Mouse (Mus musculus) limb, embryonic 15.5 days (tissue): ENCODE results near the gene Camkmt. TPM values are rescaled to one million over a fixed set of nuclear protein-coding genes. Genes with fewer than 3 reads are reported as not detected.

ENCODE experiments used
- ATAC-seq: fragments of 200-750 bp; cut with Nextera tagmentation; 2 replicates; pipeline ENCODE4 v1.8.0; 2017; ENCODE audit warnings: low read depth, moderate TSS enrichment; ENCODE audit not compliant: insufficient number of reproducible peaks, low FRiP score, low TSS enrichment
- H3K27ac ChIP-seq: fragments of 300-500 bp; sonication (generic); 2 replicates; pipeline ENCODE4 v1.5.1; 2015; ENCODE audit warnings: moderate library complexity, mild to moderate bottlenecking, inconsistent platforms
- H3K27me3 ChIP-seq: fragments of 300-500 bp; sonication (generic); 2 replicates; pipeline ENCODE4 v1.6.1; 2015; ENCODE audit warnings: inconsistent platforms
- H3K36me3 ChIP-seq: fragments of 300-500 bp; sonication (generic); 2 replicates; pipeline ENCODE4 v1.6.1; 2015; ENCODE audit warnings: inconsistent platforms
- H3K4me1 ChIP-seq: fragments of 300-500 bp; sonication (generic); 2 replicates; pipeline ENCODE4 v1.6.1; 2015; ENCODE audit warnings: inconsistent platforms
- H3K4me2 ChIP-seq: fragments of 300-500 bp; sonication (generic); 2 replicates; pipeline ENCODE4 v1.6.1; 2015; ENCODE audit warnings: mild to moderate bottlenecking, inconsistent platforms
- H3K4me3 ChIP-seq: fragments of 300-500 bp; sonication (generic); 2 replicates; pipeline ENCODE4 v1.5.1; 2015; ENCODE audit warnings: mild to moderate bottlenecking, inconsistent platforms
- H3K9ac ChIP-seq: fragments of 300-500 bp; sonication (generic); 2 replicates; pipeline ENCODE4 v1.6.1; 2015; ENCODE audit warnings: inconsistent platforms
- H3K9me3 ChIP-seq: fragments of 300-500 bp; sonication (generic); 2 replicates; pipeline ENCODE4 v1.6.1; 2016; ENCODE audit warnings: inconsistent platforms
- whole genome bisulfite sequencing: fragments of 180-500 bp; shearing (Covaris S2); methylation state at CpG from one replicate; pipeline ENCODE4 v1.1.7; 2015; 5-methylcytosine and 5-hydroxymethylcytosine counted together
- polyA plus RNA-seq: library from polyadenylated mRNA; unstranded; fragments of >200 nt; fragmentation: Nextera tagmentation; extraction: Ambion mirVana; gene quantifications from 2 replicates; pipeline ENCODE4 v1.2.1, GENCODE M21; 2015

The Camkmt gene
- polyA plus RNA-seq, 1 experiment from 2014 or later, result 12.3 TPM

GRCm38 (mm10) chr17:85071088-85071775 is 19.1 kb upstream of the Camkmt start:
- 83% methylated on average over 8 of the region's 8 CpGs for WGBS
- Histone ChIP-seq H3K4me3 (no peak overlapping the region), H3K27me3 (no peaks in the 10 kb centered on the region), H3K9ac (no peak overlapping the region), H3K4me2 (no peak overlapping the region), H3K4me1 (0 out of 2 replicates have a peak, but pooled peaks cover 3% of the 10 kb centered on the region), H3K27ac (no peak overlapping the region), H3K36me3 (peaks cover 50% of the 10 kb centered on the region), H3K9me3 (no peaks in the 10 kb centered on the region)
- no peak for ATAC-seq

DNA sequence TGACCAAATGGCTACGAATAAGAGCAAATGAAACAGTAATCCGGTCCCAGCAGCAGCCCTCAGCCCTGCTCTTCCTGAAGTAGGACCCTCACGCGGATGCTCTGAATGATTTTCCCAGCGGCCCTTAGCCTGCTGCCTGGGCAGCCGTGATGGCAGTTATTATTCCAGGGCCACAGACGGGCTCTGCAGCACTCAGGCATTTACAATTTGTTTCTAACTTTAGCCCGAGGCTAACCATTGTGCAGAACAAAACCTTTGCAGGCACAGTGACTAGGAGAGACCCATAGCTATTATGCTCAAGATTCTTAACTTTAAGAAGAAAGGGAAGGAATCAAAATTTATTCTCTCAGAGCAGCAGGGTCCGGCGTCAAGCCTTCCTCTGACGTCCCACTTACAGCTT is 18.0 kb upstream of the Camkmt start:
- H3K9me3 ChIP-seq, result no peaks in the 10 kb centered on the region
- no peak overlapping the region for H3K4me2 ChIP-seq
- no peak overlapping the region for H3K27ac ChIP-seq
- ATAC-seq, result no peak
- no peak overlapping the region for H3K9ac ChIP-seq
- 0 out of 2 replicates have a peak, but pooled peaks cover 3% of the 10 kb centered on the region for H3K4me1 ChIP-seq
- H3K27me3 ChIP-seq, result no peaks in the 10 kb centered on the region
- H3K4me3 ChIP-seq, result no peak overlapping the region
- WGBS, result 49% methylated on average over 11 of the region's 11 CpGs
- peaks cover 50% of the 10 kb centered on the region for H3K36me3 ChIP-seq

DNA sequence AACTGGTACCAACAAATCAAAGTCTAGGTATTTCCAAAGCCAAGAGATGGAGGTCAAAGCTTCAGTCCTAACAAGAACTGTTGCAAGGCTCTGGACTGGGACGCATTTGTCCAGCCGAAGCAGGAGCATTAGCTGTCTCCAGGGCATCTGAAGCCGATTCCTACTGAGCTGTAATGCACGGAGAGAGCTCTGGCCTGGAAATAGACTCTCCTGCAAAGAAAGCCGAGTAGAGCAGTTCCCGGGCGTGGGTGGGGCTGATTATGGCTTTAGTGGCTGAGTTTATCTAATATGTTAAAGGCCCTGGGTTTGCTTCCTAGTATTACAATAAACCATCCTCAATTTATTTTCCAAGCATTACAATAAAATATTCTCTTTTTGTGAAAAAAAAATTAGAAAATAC is 17.1 kb upstream of the Camkmt start:
- H3K27ac ChIP-seq, result no peak overlapping the region
- 62% methylated on average over 7 of the region's 7 CpGs for WGBS
- H3K9me3 ChIP-seq, result no peaks in the 10 kb centered on the region
- ATAC-seq, result no peak
- H3K9ac ChIP-seq, result no peak overlapping the region
- no peak overlapping the region for H3K4me3 ChIP-seq
- peaks cover 52% of the 10 kb centered on the region for H3K36me3 ChIP-seq
- 0 out of 2 replicates have a peak, but pooled peaks cover 3% of the 10 kb centered on the region for H3K4me1 ChIP-seq
- no peak overlapping the region for H3K4me2 ChIP-seq
- H3K27me3 ChIP-seq, result no peaks in the 10 kb centered on the region

DNA sequence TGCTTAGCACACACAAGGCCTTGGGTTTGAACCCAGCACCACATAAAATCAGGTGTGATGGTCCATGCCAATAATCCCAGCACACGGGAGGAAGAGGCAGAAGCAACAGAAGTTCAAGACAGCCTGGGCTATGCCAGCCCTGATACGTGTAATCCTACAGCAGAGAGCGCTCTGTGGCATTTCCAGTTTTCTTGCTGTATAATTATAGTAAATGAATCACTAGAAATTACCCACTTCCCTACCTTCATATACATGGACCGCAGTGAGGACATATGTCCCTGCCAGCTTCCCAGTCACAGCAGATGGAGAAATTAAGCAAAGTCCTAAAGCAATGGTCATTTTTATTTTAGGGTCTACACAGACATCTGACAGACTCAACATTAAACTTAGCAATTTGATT is 16.3 kb upstream of the Camkmt start:
- WGBS, result 94% methylated on average over 4 of the region's 4 CpGs
- Histone ChIP-seq H3K27ac (no peak overlapping the region), H3K4me3 (no peak overlapping the region), H3K27me3 (no peaks in the 10 kb centered on the region), H3K36me3 (peaks cover 57% of the 10 kb centered on the region), H3K9me3 (no peaks in the 10 kb centered on the region), H3K4me1 (0 out of 2 replicates have a peak, but pooled peaks cover 3% of the 10 kb centered on the region), H3K9ac (no peak overlapping the region), H3K4me2 (no peak overlapping the region)
- no peak for ATAC-seq

DNA sequence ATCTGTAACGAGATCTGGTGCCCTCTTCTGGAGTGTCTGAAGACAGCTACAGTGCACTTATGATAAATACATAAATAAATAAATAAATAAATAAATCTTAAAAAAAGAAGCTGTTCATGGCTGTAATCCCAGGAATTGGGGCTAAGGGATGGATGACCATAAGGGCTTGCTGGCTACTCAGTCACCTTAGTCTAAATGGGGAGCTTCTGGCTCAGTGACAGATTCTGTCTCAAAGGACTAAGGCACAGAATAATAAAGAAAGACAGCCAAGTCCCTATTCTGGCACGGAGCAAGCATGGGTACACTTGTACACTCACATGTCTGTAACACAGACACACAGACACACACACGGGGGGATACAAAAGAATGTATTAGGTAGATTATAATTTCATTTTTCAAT is 11.1 kb upstream of the Camkmt start:
- Histone ChIP-seq H3K4me2 (no peak overlapping the region), H3K4me1 (no peaks in the 10 kb centered on the region), H3K9me3 (no peaks in the 10 kb centered on the region), H3K4me3 (no peak overlapping the region), H3K9ac (no peak overlapping the region), H3K27me3 (no peaks in the 10 kb centered on the region), H3K27ac (no peak overlapping the region), H3K36me3 (peaks cover 43% of the 10 kb centered on the region)
- ATAC-seq, result no peak
- WGBS, result 93% methylated on average over 3 of the region's 3 CpGs

GRCm38 (mm10) chr17:85080781-85081180 is 9.6 kb upstream of the Camkmt start:
- 91% methylated on average over 11 of the region's 11 CpGs for WGBS
- ATAC-seq, result no peak

DNA sequence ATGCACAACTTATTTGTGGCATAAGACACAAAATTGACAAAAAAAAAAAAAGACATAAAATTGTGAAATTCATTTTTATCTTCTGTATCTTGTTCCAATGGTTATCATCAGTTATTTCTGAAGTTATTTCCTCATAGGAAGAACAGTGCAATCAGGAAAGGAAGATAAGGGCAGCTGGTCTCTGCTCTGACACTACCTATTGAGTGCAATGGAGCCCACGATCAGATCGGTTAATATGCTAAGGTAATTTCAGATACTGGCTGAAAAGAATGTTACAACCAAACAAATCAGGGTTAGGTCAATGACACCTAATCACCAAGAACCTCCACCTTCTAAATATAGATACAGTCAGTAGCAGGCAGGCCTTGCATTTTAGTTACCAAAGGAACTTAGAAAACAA is 5.0 kb upstream of the Camkmt start:
- no peaks in the 10 kb centered on the region for H3K27me3 ChIP-seq
- WGBS, result 85% methylated on average over 2 of the region's 2 CpGs
- no peak for ATAC-seq

More at GRCm38 (mm10) chr17:85080781-85081180, 9.6 kb upstream of the Camkmt start:
- Histone ChIP-seq H3K9me3 (no peaks in the 10 kb centered on the region), H3K4me1 (no peaks in the 10 kb centered on the region), H3K9ac (no peak overlapping the region), H3K4me2 (no peak overlapping the region), H3K36me3 (peaks cover 38% of the 10 kb centered on the region), H3K27ac (no peak overlapping the region), H3K27me3 (no peaks in the 10 kb centered on the region), H3K4me3 (no peak overlapping the region)

DNA sequence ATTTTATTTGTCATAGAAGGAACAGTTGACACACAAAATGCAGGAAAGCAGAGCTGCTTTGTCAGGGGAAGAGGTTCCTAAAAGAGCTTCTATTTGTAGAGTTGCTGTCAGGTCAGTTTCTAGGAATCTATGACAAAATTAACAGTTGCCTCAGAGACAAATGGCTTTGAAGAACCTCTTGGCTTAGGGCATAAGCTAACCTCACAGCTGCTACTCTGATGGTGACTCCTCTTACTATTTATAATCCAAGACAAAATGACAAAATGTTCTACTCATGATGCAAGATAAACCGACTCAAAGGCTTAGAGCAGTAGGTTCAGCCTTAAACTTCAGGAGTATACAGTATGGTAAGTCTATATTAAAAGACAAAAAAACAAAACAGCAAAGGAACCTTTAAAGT is 3.9 kb upstream of the Camkmt start:
- ATAC-seq, result no peak
- H3K4me1 ChIP-seq, result peaks cover 9% of the 10 kb centered on the region
- no peaks in the 10 kb centered on the region for H3K9me3 ChIP-seq
- H3K36me3 ChIP-seq, result no peaks in the 10 kb centered on the region
- WGBS, result 84% methylated on average over 1 of the region's 1 CpGs
- no peaks in the 10 kb centered on the region for H3K27me3 ChIP-seq
- H3K9ac ChIP-seq, result no peak overlapping the region
- no peak overlapping the region for H3K27ac ChIP-seq
- no peak overlapping the region for H3K4me2 ChIP-seq
- H3K4me3 ChIP-seq, result no peak overlapping the region

More for the DNA sequence above, 5.0 kb upstream of the Camkmt start:
- Histone ChIP-seq H3K4me3 (no peak overlapping the region), H3K9ac (no peak overlapping the region), H3K4me1 (peaks cover 5% of the 10 kb centered on the region), H3K27ac (no peak overlapping the region), H3K36me3 (peaks cover 7% of the 10 kb centered on the region), H3K9me3 (no peaks in the 10 kb centered on the region), H3K4me2 (no peak overlapping the region)

DNA sequence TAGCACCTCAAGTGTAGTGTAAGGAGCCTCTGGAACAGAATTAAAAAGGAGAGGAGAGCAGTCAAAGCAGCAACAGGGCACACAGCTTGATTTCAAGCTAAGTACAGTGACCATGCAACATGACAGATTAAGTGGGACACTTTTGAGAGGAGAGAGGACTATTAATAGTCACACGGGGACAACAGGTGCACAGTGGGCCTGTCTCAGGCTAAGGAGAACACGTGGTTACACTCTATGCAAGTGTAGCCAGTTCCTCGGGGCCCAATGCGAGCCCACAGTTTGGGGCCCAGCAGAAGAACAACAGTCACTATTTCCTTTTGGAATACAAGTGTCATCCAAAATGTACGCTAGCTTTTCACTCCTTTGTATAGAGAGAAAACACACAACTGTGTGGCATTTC is 2.8 kb upstream of the Camkmt start:
- ATAC-seq, result no peak
- WGBS, result 86% methylated on average over 5 of the region's 5 CpGs

DNA sequence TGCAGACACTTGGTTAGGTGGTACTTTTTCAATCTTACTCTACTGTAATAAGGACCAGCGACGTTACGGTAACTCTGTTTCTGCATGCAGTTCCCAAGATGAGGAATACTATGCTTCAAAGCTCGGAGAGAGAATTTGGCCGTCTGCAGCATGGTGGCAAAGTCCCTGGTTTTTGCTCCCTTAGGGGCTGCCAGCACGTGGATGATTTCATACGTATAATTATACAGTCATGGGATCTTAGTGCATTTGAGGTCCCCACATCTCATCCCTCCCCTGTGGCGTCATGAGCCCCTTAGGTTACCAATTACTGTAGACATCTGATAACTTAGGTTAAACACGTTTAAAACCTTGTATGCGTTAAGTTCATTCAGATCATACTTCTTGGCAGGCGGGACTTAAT is 2.0 kb upstream of the Camkmt start:
- no peak overlapping the region for H3K27ac ChIP-seq
- H3K4me3 ChIP-seq, result no peak overlapping the region
- peaks cover 9% of the 10 kb centered on the region for H3K4me1 ChIP-seq
- no peaks in the 10 kb centered on the region for H3K9me3 ChIP-seq
- no peaks in the 10 kb centered on the region for H3K27me3 ChIP-seq
- no peak for ATAC-seq
- no peak overlapping the region for H3K9ac ChIP-seq
- H3K36me3 ChIP-seq, result no peaks in the 10 kb centered on the region
- WGBS, result 77% methylated on average over 11 of the region's 11 CpGs
- H3K4me2 ChIP-seq, result no peak overlapping the region

More for the DNA sequence above, 2.8 kb upstream of the Camkmt start:
- H3K27me3 ChIP-seq, result no peaks in the 10 kb centered on the region
- no peak overlapping the region for H3K27ac ChIP-seq
- no peaks in the 10 kb centered on the region for H3K9me3 ChIP-seq
- no peak overlapping the region for H3K9ac ChIP-seq
- H3K4me3 ChIP-seq, result no peak overlapping the region
- no peaks in the 10 kb centered on the region for H3K36me3 ChIP-seq
- no peak overlapping the region for H3K4me2 ChIP-seq
- peaks cover 9% of the 10 kb centered on the region for H3K4me1 ChIP-seq

GRCm38 (mm10) chr17:85089011-85089410 is 1.3 kb upstream of the Camkmt start:
- Histone ChIP-seq H3K4me1 (peaks cover 9% of the 10 kb centered on the region), H3K27ac (no peak overlapping the region), H3K4me3 (peak overlapping the region; percentile 95), H3K36me3 (no peaks in the 10 kb centered on the region), H3K9ac (no peak overlapping the region), H3K4me2 (peak overlapping the region; percentile 81; the same call in 1 of the 2 replicates), H3K27me3 (no peaks in the 10 kb centered on the region), H3K9me3 (no peaks in the 10 kb centered on the region)
- WGBS, result 51% methylated on average over 6 of the region's 6 CpGs
- no peak for ATAC-seq

GRCm38 (mm10) chr17:85089621-85090020 is 731 bp upstream of the Camkmt start:
- H3K9me3 ChIP-seq, result no peaks in the 10 kb centered on the region
- no peak for ATAC-seq
- no peaks in the 10 kb centered on the region for H3K36me3 ChIP-seq
- H3K4me1 ChIP-seq, result peaks cover 9% of the 10 kb centered on the region
- H3K27me3 ChIP-seq, result no peaks in the 10 kb centered on the region
- peak overlapping the region; percentile 87 for H3K27ac ChIP-seq
- peak overlapping the region; percentile 81 for H3K4me2 ChIP-seq
- H3K9ac ChIP-seq, result peak overlapping the region; percentile 55
- under 1% methylated on average over 16 of the region's 16 CpGs for WGBS
- H3K4me3 ChIP-seq, result peak overlapping the region; percentile 95
